Mouse (Mus musculus) myocyte (in vitro differentiated cells): ENCODE measurements around the gene Spsb1. TPM values are rescaled to one million over a fixed set of nuclear protein-coding genes. Genes with fewer than 3 reads are reported as not detected.

Experiments used
- H3K27me3 ChIP-seq: one replicate; pipeline ENCODE4 v1.6.1; 2011; ENCODE audit not compliant: control insufficient read depth, insufficient read depth, insufficient read length
- H3K36me3 ChIP-seq: one replicate; pipeline ENCODE4 v1.6.1; 2011; ENCODE audit not compliant: control insufficient read depth, insufficient read depth
- H3K4me2 ChIP-seq: one replicate; pipeline ENCODE4 v1.6.1; 2011; ENCODE audit warnings: low read depth, control low read depth
- H3K4me3 ChIP-seq: one replicate; pipeline ENCODE4 v1.5.1; 2011; ENCODE audit warnings: mild to moderate bottlenecking, control low read depth, moderate library complexity
- H3K79me2 ChIP-seq: one replicate; pipeline ENCODE4 v1.6.1; 2011; ENCODE audit not compliant: control insufficient read depth, insufficient read depth
- H3ac ChIP-seq: one replicate; pipeline ENCODE4 v1.6.1; 2011; ENCODE audit not compliant: control insufficient read depth, insufficient read length
- CEBPB ChIP-seq: IDR thresholded peaks from 2 replicates; pipeline ENCODE4 v1.6.1; 2011; ENCODE audit warnings: mild to moderate bottlenecking, moderate library complexity; ENCODE audit not compliant: poor library complexity, insufficient read depth, severe bottlenecking
- E2F4 ChIP-seq: IDR thresholded peaks from one replicate; pipeline ENCODE4 v1.6.1; 2011; ENCODE audit warnings: mild to moderate bottlenecking, control low read depth, moderate library complexity; ENCODE audit not compliant: insufficient read depth
- MAX ChIP-seq: IDR thresholded peaks from one replicate; pipeline ENCODE4 v1.6.1; 2011; ENCODE audit warnings: low read depth, mild to moderate bottlenecking, control low read depth
- MYOD1 ChIP-seq, 3 experiments: IDR thresholded peaks; one replicate each; pipeline ENCODE4 v1.6.1; 2011; ENCODE audit warnings: control low read depth in 2 of 3, low read depth in 2 of 3, mild to moderate bottlenecking in 2 of 3, moderate library complexity in 1 of 3; ENCODE audit not compliant: insufficient read length in 2 of 3, control insufficient read depth in 1 of 3
- MYOG ChIP-seq, 3 experiments: IDR thresholded peaks; one replicate each; pipeline ENCODE4 v1.6.1; 2011; ENCODE audit warnings: control low read depth in 2 of 3, low read depth in 2 of 3, mild to moderate bottlenecking in 2 of 3; ENCODE audit not compliant: insufficient read length in 2 of 3, control insufficient read depth in 1 of 3, insufficient read depth in 1 of 3
- POLR2A ChIP-seq: IDR thresholded peaks from one replicate; pipeline ENCODE4 v1.6.1; 2011; ENCODE audit warnings: low read depth, mild to moderate bottlenecking, control low read depth, moderate library complexity; ENCODE audit not compliant: insufficient read length
- POLR2AphosphoS2 ChIP-seq: IDR thresholded peaks from one replicate; pipeline ENCODE4 v1.6.1; 2011; ENCODE audit warnings: low read depth, control low read depth; ENCODE audit not compliant: insufficient read length
- REST ChIP-seq: IDR thresholded peaks from one replicate; pipeline ENCODE4 v1.6.1; 2011; ENCODE audit warnings: mild to moderate bottlenecking, control low read depth, moderate library complexity; ENCODE audit not compliant: insufficient read depth, insufficient read length
- SRF ChIP-seq: IDR thresholded peaks from one replicate; pipeline ENCODE4 v1.6.1; 2011; ENCODE audit warnings: low read depth; ENCODE audit not compliant: control insufficient read depth, insufficient read length
- TCF12 ChIP-seq: IDR thresholded peaks from one replicate; pipeline ENCODE4 v1.6.1; 2011; ENCODE audit warnings: mild to moderate bottlenecking, control low read depth; ENCODE audit not compliant: poor library complexity, insufficient read depth, severe bottlenecking
- TCF3 ChIP-seq: IDR thresholded peaks from one replicate; pipeline ENCODE4 v1.6.1; 2011; ENCODE audit warnings: low read depth, control low read depth; ENCODE audit not compliant: insufficient read length
- USF1 ChIP-seq: IDR thresholded peaks from one replicate; pipeline ENCODE4 v1.6.1; 2011; ENCODE audit warnings: low read depth, mild to moderate bottlenecking, control low read depth, moderate library complexity
- polyA plus RNA-seq: library from polyadenylated mRNA; unstranded; fragments of >200 nt; fragmentation: generic; extraction: Trizol; gene quantifications from one replicate; pipeline ENCODE4 v1.2.1, GENCODE M21; 2012; ENCODE audit warnings: missing spikeins

Spsb1 gene
- polyA plus RNA-seq, 1 experiment: 22.6 TPM

- Histone ChIP-seq H3K36me3 (no peaks in the 10 kb centered on the region), H3K4me3 (no peak overlapping the region), H3K79me2 (no peaks in the 10 kb centered on the region), H3ac (no peak overlapping the region), H3K4me2 (no peak overlapping the region), H3K27me3 (no peaks in the 10 kb centered on the region)
- TF ChIP-seq MYOG (IDR thresholded peaks at IDR 0.05; ENCODE audit: control insufficient read depth in 1 of 3, insufficient read depth in 1 of 3, insufficient read length in 2 of 3, low read depth in 2 of 3): peak in 1 of 3 experiments; percentile 12
- no peak for TF ChIP-seq E2F4
- TF ChIP-seq REST: no peak
- TF ChIP-seq POLR2AphosphoS2: peak; percentile 17
- peak in 1 of 3 experiments; percentile 24 for TF ChIP-seq MYOD1 (IDR thresholded peaks at IDR 0.05; ENCODE audit: control insufficient read depth in 1 of 3, insufficient read length in 2 of 3, low read depth in 2 of 3)
These were observed 23.1 kb upstream of the Spsb1 start for GRCm38 (mm10) chr4:149977801-149978544.

GRCm38 (mm10) chr4:149977181-149977580, 22.3 kb upstream of the Spsb1 start:
- H3K4me2 ChIP-seq: no peak overlapping the region
- no peaks in the 10 kb centered on the region for H3K27me3 ChIP-seq
- no peak overlapping the region for H3ac ChIP-seq
- no peaks in the 10 kb centered on the region for H3K79me2 ChIP-seq
- no peak overlapping the region for H3K4me3 ChIP-seq
- no peaks in the 10 kb centered on the region for H3K36me3 ChIP-seq
- TF ChIP-seq MAX: no peak
- no peak for TF ChIP-seq TCF3
- no peak for TF ChIP-seq MYOD1 (IDR thresholded peaks at IDR 0.05; ENCODE audit: control insufficient read depth in 1 of 3, insufficient read length in 2 of 3, low read depth in 2 of 3)
- no peak for TF ChIP-seq POLR2A
- TF ChIP-seq SRF: no peak
- TF ChIP-seq E2F4: no peak
- TF ChIP-seq MYOG (IDR thresholded peaks at IDR 0.05; ENCODE audit: control insufficient read depth in 1 of 3, insufficient read depth in 1 of 3, insufficient read length in 2 of 3, low read depth in 2 of 3): no peak
- no peak for TF ChIP-seq POLR2AphosphoS2
- no peak for TF ChIP-seq CEBPB
- no peak for TF ChIP-seq TCF12
- no peak for TF ChIP-seq USF1
- TF ChIP-seq REST: no peak

DNA sequence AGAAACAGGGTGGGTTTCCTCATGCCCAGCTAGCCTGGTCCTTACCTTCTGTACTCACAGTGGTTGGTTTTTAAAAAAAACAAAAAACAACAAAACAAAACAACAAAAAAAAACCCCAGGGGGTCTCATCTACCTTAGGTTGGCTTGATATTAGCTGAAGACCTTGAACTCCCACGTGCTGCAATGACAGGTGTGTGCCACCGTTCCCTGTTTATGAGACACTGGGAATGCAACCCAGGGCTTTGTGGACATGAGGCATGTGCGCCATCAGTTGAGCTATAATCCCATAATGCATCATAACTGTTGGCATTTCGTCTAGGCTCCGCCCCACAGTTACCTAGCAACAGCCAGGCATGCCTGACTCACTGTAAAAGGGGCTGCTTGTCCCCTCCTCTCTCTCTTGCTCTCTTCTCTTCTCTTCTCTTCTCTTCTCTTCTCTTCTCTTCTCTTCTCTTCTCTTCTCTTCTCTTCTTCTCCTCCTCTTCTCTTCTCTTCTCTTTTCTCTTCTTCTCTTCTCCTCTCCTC, 20.9 kb upstream of the Spsb1 start:
- Histone ChIP-seq H3K79me2 (no peaks in the 10 kb centered on the region), H3K4me3 (no peak overlapping the region), H3K36me3 (no peaks in the 10 kb centered on the region), H3K4me2 (no peak overlapping the region), H3ac (no peak overlapping the region), H3K27me3 (no peaks in the 10 kb centered on the region)
- TF ChIP-seq USF1: no peak
- TF ChIP-seq MYOD1 (IDR thresholded peaks at IDR 0.05; ENCODE audit: control insufficient read depth in 1 of 3, insufficient read length in 2 of 3, low read depth in 2 of 3): peak in 1 of 3 experiments; percentile 55
- no peak for TF ChIP-seq SRF
- no peak for TF ChIP-seq MYOG (IDR thresholded peaks at IDR 0.05; ENCODE audit: control insufficient read depth in 1 of 3, insufficient read depth in 1 of 3, insufficient read length in 2 of 3, low read depth in 2 of 3)
- TF ChIP-seq REST: no peak

- Histone ChIP-seq H3K4me3 (no peak overlapping the region), H3ac (no peak overlapping the region), H3K79me2 (no peaks in the 10 kb centered on the region), H3K27me3 (no peaks in the 10 kb centered on the region), H3K4me2 (no peak overlapping the region), H3K36me3 (no peaks in the 10 kb centered on the region)
- TF ChIP-seq MYOD1 (IDR thresholded peaks at IDR 0.05; ENCODE audit: control insufficient read depth in 1 of 3, insufficient read length in 2 of 3, low read depth in 2 of 3) (peak in 1 of 3 experiments; percentile 54), MAX (no peak), USF1 (peak; percentile 38), REST (no peak)
These were observed 20.4 kb upstream of the Spsb1 start for GRCm38 (mm10) chr4:149975291-149975690.

DNA sequence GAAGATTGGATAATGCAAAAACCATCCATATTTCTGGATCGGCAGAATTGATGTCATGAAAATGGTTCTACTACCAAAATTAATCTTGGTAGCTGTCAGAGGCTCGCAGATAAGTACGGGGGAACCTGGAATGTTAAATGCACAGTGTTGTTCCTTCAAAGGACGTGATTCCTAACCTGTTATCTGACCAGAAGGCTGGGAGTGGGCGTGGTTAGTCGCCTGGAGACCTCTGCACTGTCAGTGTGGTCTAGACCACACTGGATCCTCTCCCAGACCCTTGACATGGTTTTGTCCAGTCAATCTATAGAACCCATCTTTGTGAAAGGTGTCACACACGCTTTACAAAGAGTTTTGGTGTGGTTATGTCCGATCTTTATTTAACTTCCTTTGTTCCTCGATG, 16.6 kb upstream of the Spsb1 start:
- Histone ChIP-seq H3K4me2 (no peak overlapping the region), H3ac (no peak overlapping the region), H3K36me3 (no peaks in the 10 kb centered on the region), H3K4me3 (no peak overlapping the region), H3K79me2 (no peaks in the 10 kb centered on the region), H3K27me3 (no peaks in the 10 kb centered on the region)
- no peak for TF ChIP-seq MYOD1 (IDR thresholded peaks at IDR 0.05; ENCODE audit: control insufficient read depth in 1 of 3, insufficient read length in 2 of 3, low read depth in 2 of 3)
- TF ChIP-seq TCF12: no peak
- no peak for TF ChIP-seq E2F4
- TF ChIP-seq MYOG (IDR thresholded peaks at IDR 0.05; ENCODE audit: control insufficient read depth in 1 of 3, insufficient read depth in 1 of 3, insufficient read length in 2 of 3, low read depth in 2 of 3): no peak
- TF ChIP-seq TCF3: no peak
- TF ChIP-seq CEBPB: no peak
